Comparison of ENCODE assay signal across 8 mouse cellular contexts in genomic region chr8:110266741-110267140, GRCm38 (mm10). TPM values are rescaled to one million over a fixed set of nuclear protein-coding genes. Genes with fewer than 3 reads are reported as not detected.
DNase-seq lines count a peak whose midpoint lies in the region; ATAC-seq lines count a peak whose summit lies in the region.

Gene Hydin, plus strand, starts transcription at chr8:110266977.

- H3K27ac ChIP-seq in heart, embryonic 11.5 days (ENCODE audit: low read depth, low read length): no peak within 1 kb of the TSS
- H3K27ac ChIP-seq in heart, embryonic 14.5 days (replicated peaks in 1 of 2; ENCODE audit: control insufficient read depth in 1 of 2, insufficient read depth in 1 of 2, low read depth in 2 of 2, low read length in 2 of 2): no peak within 1 kb of the TSS
- H3K27ac ChIP-seq in limb, embryonic 15.5 days: no peak within 1 kb of the TSS
- H3K27ac ChIP-seq in neural tube, embryonic 11.5 days (ENCODE audit: low read depth, low read length): no peak within 1 kb of the TSS

- H3K4me3 ChIP-seq in heart, embryonic 11.5 days (ENCODE audit: low read depth, low read length): peak within 1 kb of the TSS; percentile 39
- H3K4me3 ChIP-seq in heart, embryonic 14.5 days (ENCODE audit: control insufficient read depth in 1 of 2, insufficient read depth in 1 of 2, low read depth in 1 of 2, low read length in 2 of 2): peak within 1 kb of the TSS; percentile 26 to 36
- H3K4me3 ChIP-seq in limb, embryonic 15.5 days: peak within 1 kb of the TSS; percentile 36
- peak within 1 kb of the TSS; percentile 31 for H3K4me3 ChIP-seq in neural tube, embryonic 11.5 days (ENCODE audit: low read depth, low read length)

- peak within 1 kb of the TSS; percentile 73 for H3K4me2 ChIP-seq in heart, embryonic 11.5 days
- H3K4me2 ChIP-seq in heart, embryonic 14.5 days (ENCODE audit: low read length): peak within 1 kb of the TSS; percentile 66
- peak within 1 kb of the TSS; percentile 55 for H3K4me2 ChIP-seq in limb, embryonic 15.5 days
- H3K4me2 ChIP-seq in neural tube, embryonic 11.5 days (ENCODE audit: low read depth): peak within 1 kb of the TSS; percentile 59

- H3K9me3 ChIP-seq in heart, embryonic 11.5 days (replicated peaks; ENCODE audit: control insufficient read depth, low read length): no peaks in the 10 kb centered on the region
- H3K9me3 ChIP-seq in heart, embryonic 14.5 days (ENCODE audit: control insufficient read depth, low read length): no peaks in the 10 kb centered on the region
- no peaks in the 10 kb centered on the region for H3K9me3 ChIP-seq in limb, embryonic 15.5 days
- H3K9me3 ChIP-seq in neural tube, embryonic 11.5 days (ENCODE audit: control insufficient read depth, low read length): no peaks in the 10 kb centered on the region

- no peak for DNase-seq in heart, adult 8-10 months (ENCODE audit: low spot score)
- peak; percentile 78 for DNase-seq in cerebellum, postnatal 36 days
- peak; percentile 89 for DNase-seq in kidney, postnatal 10 days
- DNase-seq in neural tube, embryonic 11.5 days (ENCODE audit: low spot score): peak; percentile 92
- DNase-seq in yolk sac, embryonic 10.5 days (ENCODE audit: low spot score): peak; percentile 85

- H3K27me3 ChIP-seq in heart, embryonic 11.5 days (ENCODE audit: control insufficient read depth, insufficient read depth, low read length): no peaks in the 10 kb centered on the region
- no peaks in the 10 kb centered on the region for H3K27me3 ChIP-seq in heart, embryonic 14.5 days (ENCODE audit: control insufficient read depth, insufficient read depth, low read length)
- no peaks in the 10 kb centered on the region for H3K27me3 ChIP-seq in limb, embryonic 15.5 days
- H3K27me3 ChIP-seq in neural tube, embryonic 11.5 days (ENCODE audit: control insufficient read depth, insufficient read depth, low read length): no peaks in the 10 kb centered on the region

- WGBS in heart, embryonic 11.5 days (ENCODE audit: insufficient replicate concordance): under 1% methylated on average over 15 of the region's 15 CpGs
- WGBS in heart, embryonic 14.5 days: 1% methylated on average over 15 of the region's 15 CpGs
- WGBS in limb, embryonic 15.5 days: under 1% methylated on average over 15 of the region's 15 CpGs
- under 1% methylated on average over 15 of the region's 15 CpGs for WGBS in neural tube, embryonic 11.5 days

- H3K9ac ChIP-seq in heart, embryonic 11.5 days (ENCODE audit: low read depth, low read length): peak within 1 kb of the TSS; percentile 29; the same call in 1 of the 2 replicates
- peak within 1 kb of the TSS; percentile 41; the same call in 1 of the 2 replicates for H3K9ac ChIP-seq in heart, embryonic 14.5 days (ENCODE audit: low read length)
- no peak within 1 kb of the TSS for H3K9ac ChIP-seq in limb, embryonic 15.5 days
- peak within 1 kb of the TSS; percentile 49 for H3K9ac ChIP-seq in neural tube, embryonic 11.5 days (ENCODE audit: low read length)

- no peaks in the 10 kb centered on the region for H3K4me1 ChIP-seq in heart, embryonic 11.5 days (ENCODE audit: control insufficient read depth, insufficient read depth, low read length)
- peaks cover 0 to 5% of the 10 kb centered on the region in 2 experiments; a peak in 2 of 4 replicates for H3K4me1 ChIP-seq in heart, embryonic 14.5 days (ENCODE audit: control insufficient read depth in 2 of 2, insufficient read depth in 2 of 2, low read length in 2 of 2)
- peaks cover 12% of the 10 kb centered on the region for H3K4me1 ChIP-seq in limb, embryonic 15.5 days
- H3K4me1 ChIP-seq in neural tube, embryonic 11.5 days (ENCODE audit: control insufficient read depth, insufficient read depth, low read length): 0 out of 2 replicates have a peak, but pooled peaks cover 2% of the 10 kb centered on the region

- H3K36me3 ChIP-seq in heart, embryonic 11.5 days (ENCODE audit: control insufficient read depth, insufficient read depth, low read length): no peaks in the 10 kb centered on the region
- no peaks in the 10 kb centered on the region for H3K36me3 ChIP-seq in heart, embryonic 14.5 days (ENCODE audit: control insufficient read depth, insufficient read depth, low read length)
- H3K36me3 ChIP-seq in limb, embryonic 15.5 days: no peaks in the 10 kb centered on the region
- H3K36me3 ChIP-seq in neural tube, embryonic 11.5 days (ENCODE audit: control insufficient read depth, insufficient read depth, low read length): no peaks in the 10 kb centered on the region

- peak; percentile 63; the same call in 1 of the 2 replicates for ATAC-seq in heart, embryonic 11.5 days (replicated peaks; ENCODE audit: insufficient number of reproducible peaks, low FRiP score, low TSS enrichment)
- ATAC-seq in heart, embryonic 14.5 days (ENCODE audit: insufficient number of reproducible peaks, insufficient read depth, low FRiP score, low read depth): no peak; the same call in 1 of the 2 replicates
- peak; percentile 63; the same call in 1 of the 2 replicates for ATAC-seq in limb, embryonic 15.5 days (ENCODE audit: insufficient number of reproducible peaks, low FRiP score, low TSS enrichment, low read depth)
- peak; percentile 90 for ATAC-seq in neural tube, embryonic 11.5 days (ENCODE audit: insufficient read depth, low FRiP score, low TSS enrichment)

RNA-seq across cellular contexts. Expression of gene Hydin, which starts in this region (rescaled TPM):
- 0.14 and 0.28 TPM in 2 replicates for polyA plus RNA-seq in heart, embryonic 11.5 days (2014; fragmentation: Nextera tagmentation; extraction: Ambion mirVana)
- under 1 TPM; 0.09 to 0.23 (median 0.13) TPM for total RNA-seq in heart, adult 8-10 months (2022)
- 0.07 and 0.08 TPM in 2 replicates for polyA plus RNA-seq in heart, embryonic 14.5 days (2014; fragmentation: Nextera tagmentation; extraction: Ambion mirVana)
- polyA plus RNA-seq in limb, embryonic 15.5 days (2015; fragmentation: Nextera tagmentation; extraction: Ambion mirVana): 0.01 and 0.07 TPM in 2 replicates
- 0.05 and 0.19 TPM in 2 replicates for polyA plus RNA-seq in neural tube, embryonic 11.5 days (2014; fragmentation: Nextera tagmentation; extraction: Ambion mirVana)

Comparison
In these comparisons a context has a peak if more than half of its experiments do, and no peak if none do; other contexts are left out.
1. Peak in ATAC-seq, H3K4me3 ChIP-seq, H3K9ac ChIP-seq and H3K4me2 ChIP-seq in heart, embryonic 11.5 days; RNA of the gene not detected or under 1 TPM.
2. Peak in ATAC-seq, H3K4me3 ChIP-seq and H3K4me2 ChIP-seq in limb, embryonic 15.5 days; RNA of the gene not detected or under 1 TPM.
3. Peak in DNase-seq, ATAC-seq, H3K4me3 ChIP-seq, H3K9ac ChIP-seq and H3K4me2 ChIP-seq in neural tube, embryonic 11.5 days; RNA of the gene not detected or under 1 TPM.